Mouse (Mus musculus): ENCODE results near the gene Samd15. TPM values are rescaled to one million over a fixed set of nuclear protein-coding genes. Genes with fewer than 3 reads are reported as not detected.

The Samd15 gene
- total and polyA plus RNA-seq, 3 experiments = 1.1 to 3.9 (median 1.8) TPM

DNA sequence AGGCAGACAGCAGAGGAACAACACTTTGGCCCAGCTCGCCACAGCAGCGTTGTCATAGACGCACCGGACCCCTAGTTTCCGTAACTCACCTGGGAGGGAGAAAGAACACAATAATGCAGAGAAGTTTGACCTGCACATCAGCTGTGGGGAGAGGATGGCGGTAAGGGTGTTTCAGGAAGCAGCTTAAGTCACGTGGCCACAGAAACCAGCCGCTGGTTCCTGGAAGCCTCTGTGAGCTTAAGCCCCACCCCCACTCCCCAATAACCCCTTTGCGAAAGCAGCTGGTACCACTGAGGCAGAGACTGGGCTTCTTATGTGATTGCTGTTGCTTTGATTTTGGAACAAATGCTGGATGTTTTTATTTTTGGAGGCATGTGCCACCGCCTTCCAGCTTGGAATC, 25.4 kb downstream of the Samd15 start:
- dilution Hi-C loops (cut with MboI; ENCODE audit: extremely low pct_ligation_motif_present, extremely low pct_unique_long_range_greater_than_20kb, low sequenced_read_pairs) (no loop called here), in situ Hi-C loops (cut with MboI; ENCODE audit: low pct_ligation_motif_present, low pct_unique_long_range_greater_than_20kb, low sequenced_read_pairs) (no loop called here)
- no peaks in the 10 kb centered on the region for H3K79me2 ChIP-seq (replicated peaks; ENCODE audit: control insufficient read depth, extremely low read depth, insufficient read depth, poor library complexity, severe bottlenecking)
- H3K4me2 ChIP-seq (ENCODE audit: insufficient read depth, low read depth, poor library complexity, severe bottlenecking) = no peak overlapping the region
- H3K9ac ChIP-seq (ENCODE audit: insufficient read depth, low read depth) = no peak overlapping the region
- no peaks in the 10 kb centered on the region for H3K27me3 ChIP-seq (replicated peaks)
- no peak overlapping the region for H3K27ac ChIP-seq (ENCODE audit: insufficient read depth, low read depth)
- H3K4me1 ChIP-seq (ENCODE audit: control insufficient read depth in 1 of 2, insufficient read depth in 2 of 2) = peaks cover 0 to 12% of the 10 kb centered on the region in 2 experiments; a peak in 2 of 4 replicates
- peaks cover 0 to 22% of the 10 kb centered on the region in 2 experiments for H3K36me3 ChIP-seq (replicated peaks in 1 of 2; ENCODE audit: control insufficient read depth in 1 of 2, insufficient read depth in 1 of 2, low read length in 1 of 2)
- peaks cover 5% of the 10 kb centered on the region for H3K9me3 ChIP-seq (replicated peaks; ENCODE audit: low read length)
- no peak overlapping the region for H3K4me3 ChIP-seq (replicated peaks in 1 of 3; ENCODE audit: low read depth in 2 of 3, low read length in 2 of 3, poor library complexity in 1 of 3)
- no peak for DNase-seq (ENCODE audit: extremely low read depth)
- TF ChIP-seq USF1 (IDR thresholded peaks at IDR 0.05; ENCODE audit: low read depth, low read length) = no peak
- no peak for TF ChIP-seq IRF4 (IDR thresholded peaks at IDR 0.05; ENCODE audit: low read depth, low read length)
- TF ChIP-seq KAT2A (IDR thresholded peaks at IDR 0.05; ENCODE audit: insufficient replicate concordance, low read length) = no peak
- TF ChIP-seq EP300 (IDR thresholded peaks at IDR 0.05; ENCODE audit: low read length) = no peak

DNA sequence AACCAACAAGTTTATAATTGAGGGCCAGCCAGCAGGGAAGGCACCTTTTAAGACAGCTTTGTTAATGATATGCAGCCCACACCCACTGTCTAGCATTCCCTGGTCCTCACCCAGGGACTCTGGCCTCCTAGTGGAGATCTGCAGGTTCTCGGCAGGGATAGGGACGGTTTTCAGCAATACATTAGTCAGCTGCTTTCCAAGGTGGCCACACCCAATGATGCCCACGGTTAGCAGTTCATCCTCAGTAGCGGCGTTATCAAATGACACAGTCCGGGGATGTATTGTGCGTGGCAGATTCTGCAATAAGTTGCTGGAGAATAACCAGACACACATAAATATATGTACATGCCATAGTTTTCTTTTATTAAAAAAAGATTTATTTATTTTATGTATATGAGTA, 27.3 kb downstream of the Samd15 start:
- Histone ChIP-seq H3K4me1 (ENCODE audit: control insufficient read depth in 1 of 2, insufficient read depth in 2 of 2) (peaks cover 0 to 20% of the 10 kb centered on the region in 2 experiments; a peak in 2 of 4 replicates), H3K4me2 (ENCODE audit: insufficient read depth, low read depth, poor library complexity, severe bottlenecking) (no peak overlapping the region), H3K9ac (ENCODE audit: insufficient read depth, low read depth) (no peak overlapping the region), H3K9me3 (replicated peaks; ENCODE audit: low read length) (peaks cover 5% of the 10 kb centered on the region), H3K36me3 (replicated peaks in 1 of 2; ENCODE audit: control insufficient read depth in 1 of 2, insufficient read depth in 1 of 2, low read length in 1 of 2) (peaks cover 0 to 16% of the 10 kb centered on the region in 2 experiments), H3K27ac (ENCODE audit: insufficient read depth, low read depth) (no peak overlapping the region), H3K27me3 (replicated peaks) (no peaks in the 10 kb centered on the region), H3K79me2 (replicated peaks; ENCODE audit: control insufficient read depth, extremely low read depth, insufficient read depth, poor library complexity, severe bottlenecking) (no peaks in the 10 kb centered on the region), H3K4me3 (replicated peaks in 1 of 3; ENCODE audit: low read depth in 2 of 3, low read length in 2 of 3, poor library complexity in 1 of 3) (no peak overlapping the region)
- dilution Hi-C loops (cut with MboI; ENCODE audit: extremely low pct_ligation_motif_present, extremely low pct_unique_long_range_greater_than_20kb, low sequenced_read_pairs) (no loop called here), in situ Hi-C loops (cut with MboI; ENCODE audit: low pct_ligation_motif_present, low pct_unique_long_range_greater_than_20kb, low sequenced_read_pairs) (no loop called here)
- TF ChIP-seq CTCF (conservative IDR thresholded peaks at IDR 0.05 in 1 of 2, IDR thresholded peaks at IDR 0.05 in 1 of 2; ENCODE audit: low read depth in 2 of 2, low read length in 2 of 2) = peak in 1 of 2 experiments; percentile 10; a peak in 1 of 4 replicates
- TF ChIP-seq USF2 (conservative IDR thresholded peaks at IDR 0.05; ENCODE audit: low read depth, low read length) = no peak
- DNase-seq (ENCODE audit: extremely low read depth) = no peak

DNA sequence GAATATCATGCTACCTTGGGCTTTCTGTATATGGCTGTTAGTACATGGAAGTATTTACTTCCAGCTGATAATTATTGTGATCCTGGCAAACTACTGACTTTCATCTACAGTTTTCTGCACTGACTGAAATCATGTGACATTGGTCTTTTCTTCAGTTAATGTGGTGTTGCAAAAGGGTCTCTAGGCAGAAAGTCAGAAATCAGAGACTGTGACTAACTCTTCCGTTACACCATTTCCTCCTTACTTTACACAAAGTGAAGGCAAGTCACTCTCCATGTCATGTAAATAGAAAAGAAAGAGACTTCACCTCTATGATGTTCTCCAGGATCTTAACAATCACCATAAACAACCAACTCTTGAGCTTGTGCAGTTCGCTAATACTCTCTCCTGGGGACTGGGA, 30.1 kb downstream of the Samd15 start:
- Histone ChIP-seq H3K79me2 (replicated peaks; ENCODE audit: control insufficient read depth, extremely low read depth, insufficient read depth, poor library complexity, severe bottlenecking) (no peaks in the 10 kb centered on the region), H3K9ac (ENCODE audit: insufficient read depth, low read depth) (no peak overlapping the region), H3K27ac (ENCODE audit: insufficient read depth, low read depth) (no peak overlapping the region), H3K4me2 (ENCODE audit: insufficient read depth, low read depth, poor library complexity, severe bottlenecking) (no peak overlapping the region), H3K4me3 (replicated peaks in 1 of 3; ENCODE audit: low read depth in 2 of 3, low read length in 2 of 3, poor library complexity in 1 of 3) (no peak overlapping the region), H3K36me3 (replicated peaks in 1 of 2; ENCODE audit: control insufficient read depth in 1 of 2, insufficient read depth in 1 of 2, low read length in 1 of 2) (peaks cover 0 to 10% of the 10 kb centered on the region in 2 experiments), H3K9me3 (replicated peaks; ENCODE audit: low read length) (peaks cover 5% of the 10 kb centered on the region), H3K4me1 (ENCODE audit: control insufficient read depth in 1 of 2, insufficient read depth in 2 of 2) (peaks cover 0 to 20% of the 10 kb centered on the region in 2 experiments; a peak in 2 of 4 replicates), H3K27me3 (replicated peaks) (no peaks in the 10 kb centered on the region)
- no peak for DNase-seq (ENCODE audit: extremely low read depth)
- TF ChIP-seq MAX (IDR thresholded peaks at IDR 0.05; ENCODE audit: low read length) (no peak), ELF1 (IDR thresholded peaks at IDR 0.05; ENCODE audit: low read depth, low read length) (no peak), MAZ (IDR thresholded peaks at IDR 0.05; ENCODE audit: low read depth, low read length) (no peak), RCOR1 (conservative IDR thresholded peaks at IDR 0.05; ENCODE audit: low read depth, low read length) (no peak), MYC (IDR thresholded peaks at IDR 0.05; ENCODE audit: low read depth, low read length) (no peak), RAD21 (IDR thresholded peaks at IDR 0.05; ENCODE audit: low read depth, low read length) (no peak), TCF12 (IDR thresholded peaks at IDR 0.05; ENCODE audit: low read depth, low read length) (no peak), E2F4 (IDR thresholded peaks at IDR 0.05; ENCODE audit: insufficient replicate concordance, low read depth, low read length) (no peak), NELFE (IDR thresholded peaks at IDR 0.05; ENCODE audit: low read depth, low read length) (no peak), JUN (IDR thresholded peaks at IDR 0.05; ENCODE audit: insufficient read depth, low read depth, low read length) (no peak), ZC3H11A (IDR thresholded peaks at IDR 0.05; ENCODE audit: low read depth, low read length) (no peak), GABPA (IDR thresholded peaks at IDR 0.05; ENCODE audit: insufficient replicate concordance, low read depth, low read length) (no peak), ZMIZ1 (IDR thresholded peaks at IDR 0.05; ENCODE audit: low read depth, low read length) (no peak), USF2 (conservative IDR thresholded peaks at IDR 0.05; ENCODE audit: low read depth, low read length) (no peak)
- dilution Hi-C loops (cut with MboI; ENCODE audit: extremely low pct_ligation_motif_present, extremely low pct_unique_long_range_greater_than_20kb, low sequenced_read_pairs) = no loop called here
- in situ Hi-C loops (cut with MboI; ENCODE audit: low pct_ligation_motif_present, low pct_unique_long_range_greater_than_20kb, low sequenced_read_pairs) = no loop called here

Measured in CH12.LX (cell line).